Mouse (Mus musculus) forelimb bud, embryonic 11.5 days (tissue): Measurements from ENCODE around the gene Selenof.
"Not testable (repeated sequence)": the region's sequence is repeated elsewhere in the genome, so short reads cannot be mapped to it uniquely, and the experiment has no call there.

Source experiments
- DNase-seq: peaks from one replicate; pipeline ENCODE4 v3.0.0-alpha.2; 2012; ENCODE audit warnings: low read depth, low spot score

Selenof gene

GRCm38 (mm10) chr3:144602819-144603218, 32.7 kb downstream of the Selenof start:
- DNase-seq, result no peak

- no peak for DNase-seq
Measured at GRCm38 (mm10) chr3:144603558-144603957, 33.5 kb downstream of the Selenof start.

GRCm38 (mm10) chr3:144604205-144604604, 34.1 kb downstream of the Selenof start:
- DNase-seq, result no peak

GRCm38 (mm10) chr3:144605811-144606210, 35.7 kb downstream of the Selenof start:
- not testable (repeated sequence) for DNase-seq

GRCm38 (mm10) chr3:144606449-144606848, 36.3 kb downstream of the Selenof start:
- DNase-seq, result no peak

- DNase-seq, result no peak
Measured at GRCm38 (mm10) chr3:144608090-144608489, 38.0 kb downstream of the Selenof start.

GRCm38 (mm10) chr3:144610759-144611158, 40.7 kb downstream of the Selenof start:
- DNase-seq, result no peak

- no peak for DNase-seq
Measured at GRCm38 (mm10) chr3:144611626-144612271, 41.6 kb downstream of the Selenof start.

GRCm38 (mm10) chr3:144612382-144612781, 42.3 kb downstream of the Selenof start:
- no peak for DNase-seq

- DNase-seq, result no peak
Measured at GRCm38 (mm10) chr3:144614277-144614676, 44.2 kb downstream of the Selenof start.

- no peak for DNase-seq
Measured at GRCm38 (mm10) chr3:144614698-144615097, 44.6 kb downstream of the Selenof start.

GRCm38 (mm10) chr3:144615459-144615858, 45.4 kb downstream of the Selenof start:
- no peak for DNase-seq

GRCm38 (mm10) chr3:144616654-144617425, 46.7 kb downstream of the Selenof start:
- peak; percentile 81 for DNase-seq

- DNase-seq, result no peak
Measured at GRCm38 (mm10) chr3:144617633-144618180, 47.6 kb downstream of the Selenof start.

- DNase-seq, result peak; percentile 61
Measured at GRCm38 (mm10) chr3:144622930-144623612, 53.0 kb downstream of the Selenof start.

GRCm38 (mm10) chr3:144625691-144626090, 55.6 kb downstream of the Selenof start:
- DNase-seq, result no peak

- DNase-seq, result no peak
Measured at GRCm38 (mm10) chr3:144628005-144628914, 58.2 kb downstream of the Selenof start.

- no peak for DNase-seq
Measured at GRCm38 (mm10) chr3:144628915-144629230, 58.8 kb downstream of the Selenof start.

GRCm38 (mm10) chr3:144635236-144635635, 65.1 kb downstream of the Selenof start:
- no peak for DNase-seq

GRCm38 (mm10) chr3:144638110-144638509, 68.0 kb downstream of the Selenof start:
- DNase-seq, result no peak

- no peak for DNase-seq
Measured at GRCm38 (mm10) chr3:144639387-144639786, 69.3 kb downstream of the Selenof start.
